Mouse (Mus musculus) small intestine, adult 2 months (tissue): ENCODE data around the gene Lin7b.

ENCODE experiments used
- CTCF ChIP-seq: fragments of 200-500 bp; IDR thresholded peaks from 2 replicates; pipeline ENCODE4 v1.5.1; 2012; ENCODE audit warnings: low read depth, mild to moderate bottlenecking, control low read depth, inconsistent platforms, low read length, moderate library complexity, mixed read lengths; ENCODE audit not compliant: insufficient replicate concordance, insufficient read length; ENCODE audit errors: extremely low read depth
- POLR2A ChIP-seq: fragments of 200-500 bp; IDR thresholded peaks from 2 replicates; pipeline ENCODE4 v1.6.1; 2012; ENCODE audit warnings: low read depth, mild to moderate bottlenecking, control low read depth, inconsistent platforms, low read length, moderate library complexity

DNA sequence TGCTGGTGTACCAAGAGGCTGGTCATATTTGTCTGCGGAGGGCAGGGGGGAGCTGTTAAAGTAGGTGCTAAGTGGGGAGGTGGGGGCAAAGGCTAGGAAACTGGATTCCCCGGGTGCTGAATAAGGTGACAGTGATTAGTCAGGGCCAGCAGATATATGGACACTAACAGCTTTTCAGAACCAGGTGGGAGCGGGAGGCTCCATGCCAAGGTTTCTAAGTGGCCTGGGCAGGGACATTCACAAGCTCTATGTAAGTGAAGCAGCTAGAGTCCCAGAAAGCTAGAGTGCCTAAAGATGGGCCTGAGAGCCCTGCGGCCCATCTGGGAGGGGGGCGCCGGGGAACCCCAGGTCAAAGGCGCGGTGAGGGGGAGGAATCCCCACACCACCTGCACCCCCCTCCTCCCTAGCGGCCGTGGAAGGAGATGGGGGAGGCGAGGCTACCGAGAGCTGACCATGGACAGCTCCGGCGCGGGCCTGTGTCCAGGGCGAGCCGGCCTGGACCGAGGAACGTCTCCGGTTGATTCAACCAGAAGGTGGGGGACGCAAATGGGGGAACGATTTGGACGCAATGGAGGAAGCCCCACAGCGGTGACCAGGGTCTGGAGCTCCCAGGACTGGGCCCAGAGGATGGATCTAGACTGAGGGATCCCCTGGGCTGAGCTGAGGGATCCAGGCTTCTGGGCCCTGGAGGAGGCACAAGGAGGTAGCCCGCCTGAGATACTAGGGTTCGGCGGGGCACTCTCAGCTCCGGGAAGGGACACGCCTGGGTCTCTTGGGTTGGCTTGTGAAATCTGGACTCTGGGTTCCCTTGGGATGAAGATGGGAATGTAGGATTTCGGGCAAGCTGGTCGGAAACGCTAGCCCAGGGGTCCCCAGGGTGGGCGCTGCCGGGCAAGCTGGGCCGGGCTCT is 4.4 kb downstream of the Lin7b start:
- TF ChIP-seq CTCF (no peak), POLR2A (no peak)
